Mouse (Mus musculus): ENCODE data around the gene Krt15.

Krt15 gene

DNA sequence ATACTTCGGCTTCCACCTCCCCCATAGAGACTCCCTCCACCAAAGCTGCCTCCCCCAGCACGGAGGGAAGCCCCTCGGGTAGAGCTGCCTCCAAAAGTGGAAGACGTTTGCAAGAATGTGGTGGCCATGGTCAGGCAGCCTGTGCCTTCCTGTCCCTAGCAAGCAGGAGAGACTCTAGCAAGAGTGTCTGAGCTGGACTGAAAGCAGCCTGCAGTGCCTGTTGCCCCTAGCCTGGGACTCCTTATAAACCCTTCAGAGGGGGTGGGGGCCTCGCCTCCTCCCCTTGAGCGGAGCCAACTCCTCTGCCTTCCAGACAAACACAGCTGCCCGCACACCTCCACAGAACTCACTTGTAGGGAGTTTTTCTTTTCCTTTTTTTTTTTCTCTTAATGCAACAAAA is at the start of gene Krt15:
TSS of gene Krt15 (minus strand) at position 198 of the 400 bp plus-strand sequence.
- CTCF ChIA-PET, result no interaction called here

DNA sequence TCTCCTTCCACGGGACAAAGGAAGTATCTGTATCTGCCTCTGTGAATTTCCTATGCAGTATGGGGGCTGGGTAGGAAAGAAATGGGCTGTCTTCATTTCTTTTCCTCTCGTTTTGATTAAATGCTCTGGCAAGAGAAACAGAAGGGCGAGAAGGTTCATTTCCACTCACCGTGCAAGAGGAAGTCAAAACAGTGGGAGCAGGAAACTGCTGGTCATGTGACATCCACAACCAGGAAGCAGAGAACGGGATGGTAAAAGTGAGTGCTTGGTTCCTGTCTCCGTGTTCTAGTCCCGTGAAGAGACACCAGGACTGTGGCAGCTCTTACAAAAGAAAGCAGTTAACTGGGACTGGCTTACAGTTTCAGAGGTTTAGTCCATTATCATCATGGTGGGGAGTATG is 46.0 kb upstream of the Krt15 start:
- CTCF ChIA-PET, result no interaction called here

GRCm38 (mm10) chr11:100179260-100179659 is 43.5 kb upstream of the Krt15 start:
- CTCF ChIA-PET, result no interaction called here

GRCm38 (mm10) chr11:100178307-100178706 is 42.6 kb upstream of the Krt15 start:
- CTCF ChIA-PET, result no interaction called here

DNA sequence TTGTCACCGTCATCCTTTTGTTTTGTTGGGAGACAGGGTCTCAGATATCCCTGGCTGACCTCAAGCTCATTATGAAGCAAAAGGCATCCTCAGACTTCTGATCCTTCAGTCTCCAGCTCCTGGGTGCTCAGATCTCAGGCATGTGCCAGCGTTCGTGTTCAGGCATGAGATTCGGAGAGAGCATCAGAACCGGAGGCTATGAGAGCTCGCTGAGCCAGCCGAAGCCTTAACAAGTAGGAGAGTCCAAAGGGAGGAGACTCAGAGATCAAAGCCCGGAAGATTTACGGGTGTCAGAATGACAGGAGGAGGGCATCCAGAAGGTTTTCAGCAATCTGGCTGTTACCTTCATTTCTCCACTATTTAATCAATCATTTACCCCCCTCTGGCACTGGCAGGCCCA is 41.1 kb upstream of the Krt15 start:
- CTCF ChIA-PET, result no interaction called here

DNA sequence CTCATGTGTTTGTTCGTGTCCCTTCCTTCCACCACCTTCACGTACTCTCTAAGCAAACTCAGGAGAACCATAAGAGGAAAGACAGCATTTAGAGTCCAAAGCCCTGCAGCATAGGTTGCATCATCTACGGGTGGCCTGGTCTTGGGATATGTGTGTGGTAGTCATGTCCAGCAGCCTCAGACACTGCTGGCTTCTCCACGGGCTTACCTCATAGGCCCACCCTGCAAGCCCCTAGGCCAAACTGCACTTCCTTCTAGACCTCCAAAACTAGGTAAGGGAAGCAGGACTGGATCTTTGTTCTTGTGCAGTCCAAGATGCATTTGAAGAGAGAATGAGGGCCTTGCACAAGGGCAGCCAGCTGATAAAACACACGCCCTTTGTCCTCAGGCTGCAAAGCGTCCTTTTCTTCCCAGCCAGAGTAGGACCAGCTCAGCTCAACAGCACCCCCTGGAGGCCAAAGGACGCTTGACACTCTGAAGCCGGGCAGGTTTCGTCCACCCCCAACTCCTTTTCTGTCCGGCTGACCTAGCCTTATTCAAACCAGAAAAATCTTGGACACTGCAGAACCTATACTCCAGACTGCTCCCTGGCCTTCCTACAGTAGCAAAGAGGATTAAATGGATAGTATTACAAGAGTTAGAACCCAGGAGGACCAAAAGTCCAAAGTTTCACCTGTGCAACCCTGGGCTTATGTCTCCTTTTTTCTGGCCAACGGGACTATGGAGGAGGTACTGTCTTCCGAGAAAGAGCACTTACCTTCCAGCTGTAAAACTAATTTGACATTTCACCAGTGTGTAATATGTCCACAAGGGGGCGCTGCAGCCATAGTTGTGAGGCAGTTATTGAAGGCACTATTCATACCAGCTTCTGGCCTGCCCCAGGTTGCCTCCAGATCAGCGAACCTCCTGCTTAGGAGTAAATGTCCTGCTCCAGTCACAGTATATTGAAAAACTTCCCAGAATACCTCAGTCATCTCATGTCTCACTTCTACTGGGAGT is 33.3 kb upstream of the Krt15 start:
- CTCF ChIA-PET, result no interaction called here

DNA sequence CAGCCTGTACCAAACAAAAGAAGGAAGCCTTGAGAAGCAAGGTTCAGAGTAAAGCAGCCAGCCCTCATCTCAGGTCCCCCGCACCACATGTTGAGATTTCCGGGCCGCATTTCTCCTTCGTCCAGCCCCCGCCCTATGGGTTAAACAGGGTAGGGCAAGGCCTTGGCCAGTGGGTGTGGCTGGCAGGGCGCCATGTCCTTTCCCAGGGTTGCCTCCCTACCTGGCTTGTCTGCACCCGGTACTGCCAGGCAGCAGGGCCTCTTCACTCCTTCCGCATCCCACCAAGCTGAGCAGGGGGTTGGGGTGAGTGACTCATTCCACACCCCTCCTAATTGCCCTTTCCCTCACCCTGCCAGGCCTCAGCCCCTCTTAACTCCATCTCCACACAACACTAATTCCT is 32.3 kb upstream of the Krt15 start:
- CTCF ChIA-PET, result no interaction called here

DNA sequence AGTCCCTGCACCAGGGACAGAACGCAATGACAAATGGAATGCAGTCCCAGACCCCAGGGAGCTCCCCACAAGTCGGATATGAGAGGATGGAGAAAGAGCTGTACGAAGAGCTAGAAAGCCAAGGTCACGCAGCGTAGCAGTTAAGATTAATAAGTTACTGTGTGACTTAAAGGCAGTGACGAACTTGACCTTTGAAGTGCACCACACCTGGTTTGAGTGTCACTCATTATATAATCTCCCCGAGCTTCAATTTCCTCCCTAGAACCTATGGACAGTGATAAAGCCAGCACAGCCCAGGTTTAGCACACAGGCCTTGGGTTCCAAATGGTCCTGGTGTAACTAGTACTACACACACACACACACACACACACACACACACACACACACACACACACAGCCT is 28.7 kb upstream of the Krt15 start:
- CTCF ChIA-PET, result no interaction called here

- CTCF ChIA-PET, result no interaction called here
Observed at GRCm38 (mm10) chr11:100157908-100158477, 22.3 kb upstream of the Krt15 start.

GRCm38 (mm10) chr11:100157331-100157730 is 21.6 kb upstream of the Krt15 start:
- CTCF ChIA-PET, result no interaction called here

- CTCF ChIA-PET, result no interaction called here
Observed at GRCm38 (mm10) chr11:100155497-100156255, 19.9 kb upstream of the Krt15 start.

DNA sequence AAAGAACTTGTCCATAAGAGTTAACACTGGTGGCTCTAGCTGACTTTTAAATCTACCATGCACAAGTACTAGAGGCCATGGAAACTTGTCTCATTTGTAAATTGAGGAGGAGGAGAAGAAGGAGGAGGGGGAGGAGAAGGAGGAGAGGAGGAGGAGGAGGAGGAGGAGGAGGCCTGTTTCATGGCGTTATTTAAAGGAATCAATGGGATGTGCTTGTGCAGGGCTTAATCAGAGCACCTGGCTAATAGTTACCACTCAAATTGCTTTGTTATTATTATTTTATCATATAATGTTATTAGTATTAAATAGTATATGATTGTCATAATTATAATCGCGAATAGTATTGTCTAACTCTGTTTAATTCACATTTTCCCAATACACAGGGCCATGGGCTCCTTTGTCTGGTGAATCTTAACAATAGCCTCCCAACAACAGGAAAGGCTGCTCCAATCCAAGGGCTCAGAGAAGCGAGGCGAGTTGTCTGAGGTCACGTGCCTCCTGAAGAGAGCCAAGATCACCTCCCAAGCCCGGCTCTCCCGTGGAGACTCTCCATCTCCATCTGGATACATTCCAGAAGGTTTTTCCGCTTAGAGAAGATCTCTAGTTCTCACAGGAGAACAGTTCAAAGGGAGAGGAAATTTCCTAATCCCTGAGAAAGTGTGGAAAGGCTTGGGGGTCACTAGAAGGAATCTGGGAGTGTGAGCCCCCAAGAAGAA is 13.0 kb upstream of the Krt15 start, which contains the start of gene Krt19:
TSS of gene Krt19 (minus strand) at position 51 of the 716 bp plus-strand sequence.
- CTCF ChIA-PET, result interaction anchor here (0.5 kb wide), 1 partner anchor 22 kb away, joined by 14 read pairs; no protein-coding TSS in a partner anchor

DNA sequence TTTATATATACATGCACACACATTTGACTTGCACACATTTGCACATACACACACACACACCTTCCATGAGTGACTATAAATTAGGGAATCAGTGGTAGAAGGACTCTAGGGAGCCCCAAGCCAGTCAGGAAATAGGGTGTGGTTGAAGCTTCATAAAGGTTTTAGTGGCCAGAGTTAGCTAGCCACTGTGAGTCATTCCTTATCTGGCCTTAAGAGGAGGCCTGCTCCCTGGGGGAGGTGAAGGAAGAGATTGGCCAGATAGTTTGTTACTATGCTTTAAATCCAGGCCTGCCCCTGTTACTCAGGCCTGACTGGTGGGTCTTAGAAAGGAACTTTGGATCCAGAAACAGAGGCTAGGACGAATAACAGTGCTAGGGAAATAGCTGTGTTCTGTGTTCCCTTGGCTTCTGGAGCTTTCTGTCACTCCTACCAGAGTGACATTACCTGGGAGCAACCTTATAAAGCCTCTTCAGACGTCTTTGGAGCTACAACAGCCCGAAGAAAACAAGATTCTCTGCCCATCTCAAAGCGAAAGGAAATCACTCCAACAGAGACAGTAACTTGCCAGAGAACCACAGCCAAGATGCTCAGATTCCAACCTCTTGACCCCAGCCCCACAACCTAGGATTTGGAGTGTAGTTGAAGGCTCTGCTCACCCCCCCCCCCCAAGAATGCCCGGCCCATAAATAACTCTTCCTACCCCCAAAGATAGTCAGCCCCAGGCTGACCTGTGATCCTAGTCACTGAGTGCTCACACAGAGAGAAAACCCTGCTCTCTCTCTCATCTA is 12.0 kb upstream of the Krt15 start:
- CTCF ChIA-PET, result interaction anchor here (0.5 kb wide), 1 partner anchor 23 kb away, joined by 14 read pairs; no protein-coding TSS in a partner anchor

DNA sequence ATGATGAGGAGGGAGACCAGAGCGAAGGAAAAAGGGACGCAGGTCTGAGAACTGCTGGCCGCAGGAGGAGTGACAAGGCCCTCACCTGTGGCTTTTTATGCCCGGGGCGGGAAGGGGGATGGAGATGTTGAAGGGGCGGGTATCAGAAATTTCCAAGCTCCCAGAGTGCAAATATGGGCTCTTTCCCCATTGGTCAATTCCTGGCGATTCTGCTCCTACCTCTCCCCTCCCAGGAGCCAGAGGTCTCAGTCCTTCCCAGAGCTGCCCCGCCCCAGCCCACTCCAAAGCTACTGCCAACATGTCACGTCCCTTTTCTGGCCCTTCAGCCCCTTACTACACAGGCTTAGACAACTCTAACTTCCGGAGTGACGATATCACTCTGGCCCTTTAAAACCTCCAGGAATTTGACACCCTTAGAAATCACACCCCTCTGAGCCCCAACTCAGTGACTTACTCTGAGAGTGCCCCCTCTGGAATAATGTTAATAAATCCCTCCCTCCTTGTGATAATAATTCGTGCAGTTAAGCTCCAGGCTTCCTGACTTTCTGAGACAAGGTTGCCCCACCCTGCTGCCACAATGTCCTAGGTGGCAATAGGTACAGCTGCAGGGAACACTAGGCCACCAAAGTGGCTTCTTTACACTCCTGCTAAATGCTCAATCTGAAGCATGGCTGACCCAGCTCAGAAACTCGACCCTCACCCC is 10.3 kb upstream of the Krt15 start:
- CTCF ChIA-PET, result no interaction called here

DNA sequence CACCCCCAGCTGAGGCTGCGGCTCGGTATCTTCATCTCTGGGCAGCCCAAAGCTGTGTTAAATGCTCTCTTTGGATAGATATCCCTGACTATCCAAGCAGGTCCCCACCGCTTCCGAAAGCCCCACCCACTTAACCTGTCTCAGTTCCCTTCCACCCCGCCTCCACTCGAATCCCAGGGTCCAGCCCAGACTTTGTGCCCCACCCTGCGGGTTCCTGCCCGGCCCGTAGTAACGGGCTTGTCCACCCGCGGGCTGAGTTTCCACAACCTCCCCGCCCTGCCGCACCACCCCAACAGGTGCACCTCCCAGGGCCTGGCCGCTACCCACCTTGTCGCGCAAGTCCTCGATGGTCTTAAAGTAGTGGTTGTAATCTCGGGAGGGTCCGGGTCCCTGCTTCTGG is 9.4 kb upstream of the Krt15 start:
- CTCF ChIA-PET, result no interaction called here

DNA sequence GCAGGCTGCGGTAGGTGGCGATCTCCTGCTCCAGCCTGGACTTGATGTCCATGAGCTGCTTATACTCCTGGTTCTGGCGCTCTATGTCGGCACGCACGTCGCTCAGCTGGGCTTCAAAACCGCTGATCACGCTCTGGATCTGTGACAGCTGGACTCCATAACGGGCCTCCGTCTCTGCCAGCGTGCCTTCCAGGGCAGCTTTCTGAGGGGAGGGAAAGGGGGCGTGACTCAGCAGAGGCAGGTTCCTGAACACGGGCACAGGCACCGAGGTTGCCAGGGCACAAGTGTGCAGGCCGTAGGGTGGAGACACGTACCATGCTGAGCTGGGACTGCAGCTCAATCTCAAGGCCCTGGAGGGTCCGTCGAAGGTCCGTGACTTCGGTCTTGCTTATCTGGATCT is 5.2 kb upstream of the Krt15 start:
- CTCF ChIA-PET, result no interaction called here

DNA sequence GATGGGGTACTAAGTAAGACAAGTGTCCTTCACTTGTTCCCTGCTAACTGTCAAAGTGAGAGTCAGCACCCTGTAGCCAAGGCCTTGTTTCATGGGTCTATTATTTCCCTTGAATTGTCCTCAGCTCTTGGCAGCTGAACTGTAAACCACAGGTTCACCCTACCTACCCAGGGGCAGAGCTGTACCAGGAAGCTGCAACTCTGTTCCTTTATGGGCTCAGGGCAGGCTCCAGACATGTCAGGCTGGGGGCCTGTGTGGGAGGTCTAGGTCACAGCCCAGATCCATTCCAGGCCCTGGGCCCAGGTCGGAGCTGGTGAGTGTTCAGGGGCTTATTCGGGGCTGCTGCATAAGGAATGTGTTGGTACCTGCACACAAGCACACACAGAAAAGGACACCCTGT is 3.7 kb upstream of the Krt15 start:
- CTCF ChIA-PET, result no interaction called here

- CTCF ChIA-PET, result no interaction called here
Observed at GRCm38 (mm10) chr11:100138809-100139208, 3.1 kb upstream of the Krt15 start.

DNA sequence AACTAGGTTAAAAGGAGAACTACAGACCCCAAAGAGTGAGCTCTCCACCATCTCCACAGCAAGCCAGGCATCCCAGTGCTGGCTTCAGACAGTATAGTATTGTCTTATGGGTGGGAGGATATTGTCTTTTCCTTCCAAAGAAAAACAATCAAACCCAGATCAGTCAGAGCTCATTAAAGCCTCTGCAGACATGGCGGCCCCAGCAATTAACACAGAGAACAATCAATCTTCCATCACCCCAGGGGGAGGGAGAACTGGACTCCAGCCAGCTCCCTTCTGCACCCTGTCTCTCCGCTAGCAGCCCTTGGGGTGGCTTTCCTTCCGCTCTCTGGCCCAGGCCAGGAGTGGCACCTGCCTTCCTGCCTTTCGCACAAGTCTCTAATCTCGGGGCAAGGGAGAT is 2.0 kb upstream of the Krt15 start:
- CTCF ChIA-PET, result no interaction called here

DNA sequence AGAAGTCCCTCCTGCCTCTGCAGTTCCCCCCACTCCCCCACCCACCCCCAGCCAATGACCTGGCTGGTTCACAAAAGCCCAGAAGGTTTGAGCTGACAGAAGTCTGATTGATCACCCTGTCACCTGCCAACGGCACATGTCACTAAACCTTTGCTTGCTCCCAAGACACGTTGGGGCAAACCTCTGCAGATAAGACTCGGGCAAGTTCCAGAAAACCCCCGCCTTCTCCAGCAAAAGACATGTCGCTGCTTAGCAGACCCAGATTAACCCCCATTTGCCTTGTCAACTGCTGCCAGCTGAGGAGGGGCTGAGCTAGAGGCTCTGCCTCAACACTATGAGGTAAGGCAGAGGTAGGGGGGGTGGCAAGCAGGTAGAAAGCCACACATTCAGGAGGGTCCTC is 831 bp upstream of the Krt15 start:
- CTCF ChIA-PET, result no interaction called here
